Mouse (Mus musculus) thymus, adult 2 months (tissue): Measurements from ENCODE around the gene Snhg11. TPM values are rescaled to one million over a fixed set of nuclear protein-coding genes. Genes with fewer than 3 reads are reported as not detected.

Experiments
- DNase-seq: peaks from one replicate; pipeline ENCODE4 v3.0.0; 2021
- H3K27ac ChIP-seq: fragments of 200-500 bp; 2 replicates; pipeline ENCODE4 v1.5.1; 2012; ENCODE audit warnings: low read length, control low read depth; ENCODE audit not compliant: control insufficient read depth, insufficient read depth
- H3K27me3 ChIP-seq: fragments of 200-500 bp; 2 replicates; pipeline ENCODE4 v1.6.1; 2012; ENCODE audit warnings: mild to moderate bottlenecking, low read length, moderate library complexity, mixed read lengths; ENCODE audit not compliant: control insufficient read depth, insufficient read depth
- H3K36me3 ChIP-seq: fragments of 200-500 bp; 2 replicates; pipeline ENCODE4 v1.6.1; 2012; ENCODE audit warnings: mild to moderate bottlenecking, low read length, moderate library complexity; ENCODE audit not compliant: control insufficient read depth, insufficient read depth
- H3K4me1 ChIP-seq: fragments of 200-500 bp; replicated peaks from 2 replicates; pipeline ENCODE4 v1.6.1; 2012; ENCODE audit warnings: low read length; ENCODE audit not compliant: control insufficient read depth, insufficient read depth
- H3K4me3 ChIP-seq: fragments of 200-500 bp; 2 replicates; pipeline ENCODE4 v1.5.1; 2012; ENCODE audit warnings: mild to moderate bottlenecking, low read length, control low read depth, moderate library complexity; ENCODE audit not compliant: control insufficient read depth, insufficient read depth
- CTCF ChIP-seq: fragments of 200-500 bp; IDR thresholded peaks from 2 replicates; pipeline ENCODE4 v1.5.1; 2012; ENCODE audit warnings: mild to moderate bottlenecking, control low read depth, low read length, moderate library complexity, borderline replicate concordance; ENCODE audit not compliant: control insufficient read depth, poor library complexity, insufficient read depth; ENCODE audit errors: extremely low read depth
- POLR2A ChIP-seq: fragments of 200-500 bp; IDR thresholded peaks from 2 replicates; pipeline ENCODE4 v1.6.1; 2012; ENCODE audit warnings: mild to moderate bottlenecking, low read length, control low read depth, moderate library complexity; ENCODE audit not compliant: control insufficient read depth, poor library complexity, insufficient read depth; ENCODE audit errors: extremely low read depth
- WGBS: fragments of 180-500 bp; shearing (Covaris S2); methylation state at CpG from one replicate; pipeline ENCODE4 v1.1.7; 2018; 5-methylcytosine and 5-hydroxymethylcytosine counted together
- polyA plus RNA-seq: library from polyadenylated mRNA; depleted of rRNA; stranded (reverse); fragments of >200 nt; gene quantifications from 2 replicates; pipeline ENCODE4 v1.2.3, GENCODE M21; 2012

The Snhg11 gene
- polyA plus RNA-seq, 1 experiment: 16.1 TPM

DNA sequence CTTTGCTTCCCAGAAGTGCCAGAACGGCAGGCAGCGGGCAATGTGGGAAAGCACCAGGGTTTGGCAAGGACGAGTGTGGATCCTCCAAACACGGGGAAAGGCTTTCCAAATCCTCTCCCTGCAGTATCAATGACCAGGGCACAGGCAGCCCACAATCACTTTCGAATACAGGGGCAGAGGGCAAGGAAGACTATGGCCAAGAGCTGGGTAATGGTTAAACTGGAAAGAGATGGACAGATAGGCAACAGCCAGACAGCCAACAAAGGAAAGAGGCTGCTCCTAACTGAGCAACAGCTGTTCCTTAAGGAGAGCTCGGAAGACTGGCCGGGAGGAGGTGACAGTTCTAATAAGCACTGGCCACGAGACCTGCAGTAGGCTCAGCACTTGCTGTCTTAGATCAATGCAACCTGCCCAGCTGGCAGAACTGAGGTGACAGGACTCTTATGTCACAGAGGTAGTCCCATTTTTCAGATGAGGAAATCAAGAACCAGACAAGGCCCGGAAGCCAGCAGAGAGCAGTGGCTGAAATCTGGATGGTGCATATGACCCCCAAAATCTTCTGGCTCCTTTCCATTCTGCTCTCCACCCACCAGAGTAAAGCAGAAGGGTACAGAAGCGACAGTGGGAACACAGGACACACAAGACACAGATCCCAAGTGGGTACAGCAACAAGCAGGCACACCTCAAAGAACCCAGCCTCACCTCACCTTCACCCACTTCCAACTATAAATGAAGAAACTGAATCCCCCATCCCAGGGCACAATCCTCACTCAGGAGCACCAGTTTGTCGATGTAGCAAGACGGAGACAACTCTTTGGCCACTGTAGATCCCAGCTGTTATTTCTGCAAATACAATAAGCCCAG lies 15.4 kb upstream of the Snhg11 start:
- TF ChIP-seq CTCF (no peak), POLR2A (no peak)
- H3K27ac ChIP-seq: no peak overlapping the region
- H3K4me1 ChIP-seq: peaks cover 12% of the 10 kb centered on the region
- peak overlapping the region; percentile 98 for H3K4me3 ChIP-seq
- DNase-seq: no peak
- peaks cover 45% of the 10 kb centered on the region for H3K36me3 ChIP-seq
- WGBS: 89% methylated on average over 12 of the region's 12 CpGs
- H3K27me3 ChIP-seq: no peaks in the 10 kb centered on the region

DNA sequence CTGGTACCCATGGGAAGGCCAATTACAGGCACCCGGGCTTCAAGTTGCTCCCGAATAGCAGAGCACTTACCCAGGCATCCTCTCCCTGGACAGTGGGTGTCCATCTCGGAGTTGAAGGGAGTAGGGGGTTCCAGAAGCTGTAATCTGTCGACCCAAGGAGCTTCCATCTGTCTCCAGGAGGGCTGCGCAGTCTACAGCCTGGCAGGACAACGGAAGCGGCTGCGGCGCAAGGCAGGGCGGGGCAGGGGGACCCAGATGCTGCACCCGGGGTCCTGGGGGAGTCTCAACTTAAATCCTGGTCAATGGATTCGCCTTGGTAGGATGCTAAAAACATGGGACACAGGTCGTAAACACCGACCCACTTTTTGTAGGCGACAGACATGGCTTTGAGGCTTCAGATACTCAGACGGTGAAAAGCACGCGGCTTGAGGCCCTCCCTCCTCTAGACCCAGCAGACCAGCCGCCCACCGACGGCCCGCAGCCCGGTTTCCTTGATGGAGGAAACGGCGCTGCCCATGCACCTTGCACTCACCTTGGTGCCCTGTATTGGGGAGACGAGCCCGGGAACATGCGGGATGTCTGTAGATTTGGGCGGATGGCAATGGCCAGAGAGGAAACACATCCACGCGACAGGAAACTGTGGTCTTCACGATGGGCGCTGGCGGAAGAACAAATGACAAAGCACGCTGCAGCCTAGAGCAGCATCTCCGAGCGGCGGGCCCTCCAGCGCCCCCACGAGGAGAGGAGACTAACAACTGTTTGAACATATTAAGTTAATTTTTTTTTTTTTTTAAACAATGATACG lies 14.4 kb upstream of the Snhg11 start:
- peak; percentile 81 for DNase-seq
- no peak for TF ChIP-seq POLR2A
- TF ChIP-seq CTCF: peak; percentile 72; the same call in 1 of the 2 replicates
- Histone ChIP-seq H3K4me3 (peak overlapping the region; percentile 98), H3K27me3 (no peaks in the 10 kb centered on the region), H3K36me3 (peaks cover 36% of the 10 kb centered on the region), H3K4me1 (peaks cover 12% of the 10 kb centered on the region), H3K27ac (no peak overlapping the region; the same call in 1 of the 2 replicates)
- WGBS: 1% methylated on average over 41 of the region's 41 CpGs

- TF ChIP-seq CTCF: no peak
- no peak for TF ChIP-seq POLR2A
- H3K4me3 ChIP-seq: no peak overlapping the region
- peaks cover 29% of the 10 kb centered on the region for H3K36me3 ChIP-seq
- WGBS: 40% methylated on average over 8 of the region's 8 CpGs
- no peak overlapping the region for H3K27ac ChIP-seq
- DNase-seq: no peak
- H3K27me3 ChIP-seq: no peaks in the 10 kb centered on the region
- H3K4me1 ChIP-seq: peaks cover 12% of the 10 kb centered on the region
Measured at GRCm38 (mm10) chr2:158361678-158362320, 13.6 kb upstream of the Snhg11 start.

DNA sequence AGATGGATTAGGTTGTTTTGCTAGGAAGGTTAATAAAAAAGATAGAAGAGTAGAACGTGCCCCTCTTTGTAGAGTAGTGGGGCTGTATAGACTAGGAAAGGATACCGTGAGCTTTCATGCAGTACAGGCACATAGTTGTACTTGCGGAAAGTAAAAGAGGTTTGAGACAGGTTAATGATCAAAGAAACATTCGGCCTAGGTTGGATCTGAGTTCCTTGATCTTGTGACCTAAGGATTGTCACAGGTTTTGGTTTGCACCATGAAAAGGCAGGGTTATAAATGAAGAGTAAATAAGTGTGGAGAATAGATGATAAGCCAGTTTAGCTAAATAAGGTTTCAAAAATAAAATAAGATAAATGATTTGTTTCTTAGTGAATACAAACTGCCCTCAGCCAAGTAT lies 11.3 kb upstream of the Snhg11 start:
- H3K4me3 ChIP-seq: no peak overlapping the region
- TF ChIP-seq POLR2A: no peak
- no peak for TF ChIP-seq CTCF
- H3K27me3 ChIP-seq: no peaks in the 10 kb centered on the region
- no peak for DNase-seq
- H3K36me3 ChIP-seq: peaks cover 6% of the 10 kb centered on the region
- H3K4me1 ChIP-seq: peaks cover 12% of the 10 kb centered on the region
- WGBS: 93% methylated on average over 4 of the region's 4 CpGs
- H3K27ac ChIP-seq: no peak overlapping the region

GRCm38 (mm10) chr2:158365099-158365850 lies 10.2 kb upstream of the Snhg11 start:
- H3K4me1 ChIP-seq: peaks cover 9% of the 10 kb centered on the region
- 94% methylated on average over 12 of the region's 12 CpGs for WGBS
- H3K27me3 ChIP-seq: no peaks in the 10 kb centered on the region
- H3K27ac ChIP-seq: no peak overlapping the region
- H3K4me3 ChIP-seq: no peak overlapping the region
- no peak for TF ChIP-seq POLR2A
- TF ChIP-seq CTCF: no peak
- no peak for DNase-seq
- H3K36me3 ChIP-seq: no peaks in the 10 kb centered on the region

DNA sequence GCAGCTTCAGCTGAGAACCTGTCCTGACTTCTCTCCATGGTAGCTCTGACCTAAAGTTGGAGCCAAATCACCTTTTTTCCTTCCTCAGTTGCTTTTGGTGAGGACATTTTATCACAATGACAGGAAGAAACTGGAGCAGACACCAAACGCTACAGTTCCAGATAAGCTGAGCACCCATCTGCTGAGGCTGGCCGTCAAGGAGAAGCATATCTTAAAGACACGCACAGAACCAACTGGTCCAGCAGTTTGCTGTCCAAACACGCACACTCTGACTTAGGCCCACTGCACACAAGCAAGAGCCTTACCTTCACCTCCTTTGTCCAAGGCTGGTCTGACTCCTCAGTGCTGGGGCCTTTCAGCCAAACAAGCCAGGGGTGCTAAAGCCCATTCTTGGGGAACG lies 7.8 kb upstream of the Snhg11 start:
- Histone ChIP-seq H3K27ac (no peak overlapping the region), H3K27me3 (no peaks in the 10 kb centered on the region), H3K36me3 (no peaks in the 10 kb centered on the region), H3K4me3 (no peak overlapping the region), H3K4me1 (no peaks in the 10 kb centered on the region)
- TF ChIP-seq POLR2A: no peak
- TF ChIP-seq CTCF: no peak
- 96% methylated on average over 5 of the region's 5 CpGs for WGBS
- DNase-seq: no peak
